Mouse (Mus musculus): ENCODE measurements at regions not wholly inside any gene's neighbourhood (a gene's known extent, or its start where the extent isn't known, plus 50 kb on each side); places are given as distances from the start of the nearest gene placed in this dataset.

GRCm38 (mm10) chr12:70769538-70770176 lies 55.7 kb upstream of the Frmd6 start:
- no peak for TF ChIP-seq CTCF (IDR thresholded peaks at IDR 0.05; ENCODE audit: insufficient read depth, low read length)
- TF ChIP-seq POLR2A (IDR thresholded peaks at IDR 0.05; ENCODE audit: borderline replicate concordance, extremely low read depth, low read depth, low read length): no peak
- WGBS: 79% methylated on average over 12 of the region's 12 CpGs
- H3K4me1 ChIP-seq (ENCODE audit: control insufficient read depth, insufficient read depth, low read length): peaks cover 5% of the 10 kb centered on the region
- no peak overlapping the region for H3K4me3 ChIP-seq (replicated peaks; ENCODE audit: extremely low read depth, low read depth, low read length)
- no peak for DNase-seq

- no peak for TF ChIP-seq POLR2A (IDR thresholded peaks at IDR 0.05; ENCODE audit: borderline replicate concordance, extremely low read depth, low read depth, low read length)
- no peak for TF ChIP-seq CTCF (IDR thresholded peaks at IDR 0.05; ENCODE audit: insufficient read depth, low read length)
- H3K4me1 ChIP-seq (ENCODE audit: control insufficient read depth, insufficient read depth, low read length): peaks cover 9% of the 10 kb centered on the region
- 69% methylated on average over 5 of the region's 5 CpGs for WGBS
Measured at GRCm38 (mm10) chr12:70774006-70774405, 51.3 kb upstream of the Frmd6 start.

GRCm38 (mm10) chr12:70774816-70775591 lies 50.3 kb upstream of the Frmd6 start:
- H3K4me3 ChIP-seq (replicated peaks; ENCODE audit: extremely low read depth, low read depth, low read length): no peak overlapping the region
- DNase-seq: no peak
- whole genome bisulfite sequencing: 83% methylated on average over 8 of the region's 8 CpGs
- TF ChIP-seq CTCF (IDR thresholded peaks at IDR 0.05; ENCODE audit: insufficient read depth, low read length): no peak
- no peak for TF ChIP-seq POLR2A (IDR thresholded peaks at IDR 0.05; ENCODE audit: borderline replicate concordance, extremely low read depth, low read depth, low read length)
- H3K4me1 ChIP-seq (ENCODE audit: control insufficient read depth, insufficient read depth, low read length): peaks cover 9% of the 10 kb centered on the region

More at GRCm38 (mm10) chr12:70774006-70774405, 51.3 kb upstream of the Frmd6 start:
- DNase-seq: no peak
- no peak overlapping the region for H3K4me3 ChIP-seq (replicated peaks; ENCODE audit: extremely low read depth, low read depth, low read length)
